Mouse (Mus musculus) R1 (cell line): ENCODE data around the gene Cyfip2.

Experiments
- DNase-seq: peaks from one replicate; pipeline ENCODE4 v3.0.0-alpha.2; 2018; ENCODE audit warnings: low read depth, low spot score

Cyfip2 gene

DNA sequence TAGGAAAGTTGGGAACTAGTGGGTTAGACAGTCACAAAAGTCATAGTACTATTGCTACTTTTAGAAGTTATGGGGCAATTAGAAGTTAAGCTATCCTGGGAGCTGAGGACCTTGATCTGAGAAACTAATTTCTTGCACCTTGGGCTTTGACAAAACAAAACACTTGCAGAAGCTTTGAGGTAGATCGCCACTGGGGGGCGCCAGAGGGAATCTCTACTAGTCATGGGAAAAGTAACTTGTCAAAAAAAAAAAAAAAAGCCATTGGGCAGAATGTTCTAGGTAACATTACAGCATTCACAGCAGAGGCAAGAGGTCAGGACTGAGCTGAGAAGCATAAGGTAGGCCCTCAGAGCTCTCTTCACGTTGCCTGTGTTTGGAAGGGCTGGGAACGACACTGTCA, 75.7 kb downstream of the Cyfip2 start:
- peak; percentile 78 for DNase-seq

DNA sequence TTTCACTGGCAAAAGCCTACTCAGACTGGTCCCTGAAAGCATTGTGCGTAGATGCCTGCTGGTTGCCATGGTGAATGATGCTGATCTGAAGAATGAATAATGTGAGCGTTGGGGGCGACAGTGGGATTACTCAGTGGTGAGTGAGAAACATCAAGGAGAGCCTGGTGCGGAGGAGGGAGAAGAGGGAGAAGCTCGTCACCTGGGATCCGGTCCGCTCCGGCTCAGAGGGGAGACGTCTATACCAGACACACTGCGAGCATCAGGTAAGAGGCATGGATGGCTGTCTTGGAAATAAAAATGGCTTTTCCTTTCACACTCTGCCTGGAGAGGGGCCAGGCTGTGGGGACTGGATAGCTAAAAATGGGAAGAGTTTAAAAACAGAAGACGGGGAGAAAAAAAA, 77.3 kb downstream of the Cyfip2 start, which contains the start of gene Fndc9:
TSS of gene Fndc9 (plus strand) at position 198 of the 400 bp plus-strand sequence.
- no peak for DNase-seq

DNA sequence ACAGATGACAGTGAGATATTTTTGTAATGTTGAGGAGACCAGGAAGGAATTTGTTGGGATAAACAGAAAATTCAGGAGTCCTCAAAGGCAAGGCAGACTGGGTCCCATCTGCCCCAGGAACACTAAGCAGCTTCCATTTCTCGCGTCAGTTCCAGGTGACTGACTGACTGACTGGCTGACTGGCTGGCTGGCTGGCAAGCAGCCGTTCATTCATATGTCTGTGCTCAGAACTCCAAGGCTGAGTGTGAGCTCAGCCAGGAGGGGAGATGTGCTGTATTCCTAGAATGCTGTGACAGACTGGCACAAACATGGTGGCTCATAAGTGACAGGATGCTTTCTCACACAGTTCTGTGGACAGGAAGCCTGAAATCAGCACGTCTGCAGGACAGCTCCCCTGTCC, 78.7 kb downstream of the Cyfip2 start:
- no peak for DNase-seq

DNA sequence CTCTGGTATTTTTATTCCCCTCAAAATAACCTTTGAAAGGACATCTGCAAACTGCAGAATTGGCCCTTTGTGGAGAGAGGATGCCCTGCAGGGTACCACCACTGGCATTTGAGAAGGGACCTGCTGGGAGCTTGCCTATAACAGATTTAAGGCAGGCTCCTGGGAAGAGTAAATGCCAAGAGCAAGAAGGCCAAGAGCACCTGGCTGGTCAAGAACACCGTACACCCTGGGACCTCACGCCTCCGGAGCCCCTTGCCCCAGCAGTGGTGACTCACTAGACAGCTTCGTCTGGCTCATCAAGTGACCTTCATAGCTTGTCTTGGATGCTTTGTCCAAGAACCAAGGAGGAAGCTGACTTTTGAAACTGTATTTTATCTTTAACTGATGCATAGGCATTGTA, 79.9 kb downstream of the Cyfip2 start:
- DNase-seq: no peak

DNA sequence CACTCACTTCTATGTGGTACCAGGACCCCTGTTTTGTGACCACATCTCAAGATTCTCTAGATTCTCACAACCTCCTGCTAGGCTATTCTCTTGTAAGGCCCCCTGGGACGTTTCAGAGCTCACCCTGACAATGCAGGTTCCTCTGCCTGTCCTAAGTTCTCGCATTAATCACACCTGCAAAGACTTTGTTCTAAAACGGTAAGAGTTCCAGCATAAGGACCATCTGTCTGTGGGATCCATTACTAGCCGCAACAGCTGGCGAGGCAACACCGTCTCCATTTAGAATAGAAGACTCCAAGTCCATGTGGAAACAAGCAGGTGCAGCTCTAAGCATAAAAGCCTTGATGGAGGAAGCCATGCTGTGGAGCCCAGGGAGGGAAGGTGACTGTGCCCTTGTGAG, 82.5 kb downstream of the Cyfip2 start:
- peak; percentile 61 for DNase-seq

DNA sequence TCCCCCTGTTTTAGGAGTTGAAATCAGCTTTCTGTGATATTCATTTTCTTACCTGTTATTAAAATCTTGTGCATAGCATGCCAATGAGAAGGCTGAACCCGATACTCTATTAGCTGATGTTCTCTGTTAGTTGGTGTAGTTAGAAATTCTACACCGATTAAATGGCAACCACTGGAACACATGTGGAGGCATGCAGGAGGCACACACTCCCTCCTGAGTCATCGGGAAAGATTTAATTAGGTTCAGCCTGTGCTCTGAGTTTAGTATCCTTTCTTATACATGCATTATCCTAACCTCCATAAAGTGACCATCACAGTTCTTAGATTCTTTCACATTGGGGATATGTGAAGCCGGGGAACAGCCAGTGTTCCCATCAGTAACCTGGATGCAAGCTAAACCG, 87.3 kb downstream of the Cyfip2 start:
- DNase-seq: no peak

DNA sequence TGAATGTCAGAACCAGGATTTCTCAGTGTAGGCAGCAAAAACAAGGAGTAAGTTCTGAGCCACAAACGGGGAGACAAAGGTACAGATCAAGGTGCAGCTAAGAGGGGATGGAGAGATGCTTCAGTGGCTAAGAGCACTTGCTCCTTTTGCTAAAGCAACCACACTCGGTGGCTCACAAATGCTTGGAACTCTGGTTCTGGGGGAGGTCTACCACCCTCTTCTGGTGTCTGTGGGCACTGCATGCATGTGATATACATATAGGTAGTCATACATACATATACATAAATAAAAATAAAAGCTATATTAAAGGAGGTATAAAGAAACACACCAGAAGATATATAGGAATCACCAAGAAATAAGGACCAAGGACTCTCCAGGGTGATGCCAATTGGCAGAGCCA, 89.1 kb downstream of the Cyfip2 start:
- peak; percentile 56 for DNase-seq

DNA sequence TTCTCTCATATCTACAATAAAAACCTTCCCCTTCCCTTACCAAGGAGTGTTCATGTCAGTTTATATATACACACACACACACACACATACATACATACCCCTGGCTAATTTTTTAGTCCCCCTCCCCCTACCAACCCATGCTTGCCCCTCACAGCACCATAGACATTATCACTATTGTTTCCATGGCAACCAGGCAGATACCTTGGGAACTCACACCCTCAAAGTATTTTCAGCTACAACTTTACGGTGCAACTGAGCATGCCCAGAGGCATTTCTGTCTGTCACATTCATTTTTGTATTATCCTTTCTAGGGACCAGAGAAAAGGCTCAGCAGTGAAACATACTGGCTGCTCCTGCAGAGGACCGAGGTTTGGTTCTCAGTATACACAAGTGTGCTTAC, 92.4 kb downstream of the Cyfip2 start:
- DNase-seq: no peak

DNA sequence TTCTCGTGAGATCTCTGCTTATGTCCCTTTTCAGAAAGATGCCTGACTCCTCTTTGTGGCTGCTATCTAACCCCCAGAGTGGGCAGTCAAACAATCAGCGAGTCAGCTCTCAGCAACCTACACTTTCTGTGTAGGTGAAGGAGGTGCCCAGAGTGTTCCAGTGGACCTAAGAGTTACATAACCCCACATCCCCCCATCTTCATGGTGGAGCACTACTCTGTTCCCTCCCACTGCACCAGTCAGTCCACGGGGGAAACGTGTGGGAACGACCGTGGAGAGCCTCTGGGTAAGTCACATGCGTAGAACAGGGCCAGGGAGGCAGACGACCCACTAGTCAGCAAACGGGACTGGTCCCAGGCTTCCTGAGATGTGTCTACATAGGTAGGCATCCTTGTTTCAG, 93.3 kb downstream of the Cyfip2 start:
- DNase-seq: no peak

DNA sequence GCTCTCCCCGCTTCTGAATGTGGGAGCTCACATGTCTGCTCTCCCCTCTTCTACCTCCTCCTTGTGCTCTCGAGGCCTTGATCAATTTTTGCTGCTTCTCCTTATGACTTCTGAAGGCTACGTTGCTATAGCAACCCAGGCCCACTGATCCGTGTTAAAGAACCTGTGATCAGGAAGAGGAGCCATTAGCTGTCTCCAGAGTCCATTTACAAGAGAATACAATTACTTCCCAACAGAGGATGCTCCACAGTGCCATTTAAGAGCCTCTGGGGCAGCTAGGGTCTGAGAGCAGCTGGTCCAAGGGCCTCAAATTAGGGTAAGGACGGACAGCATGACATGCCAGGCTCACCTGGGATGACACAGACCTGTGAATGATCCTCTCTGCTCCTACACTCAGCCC, 94.1 kb downstream of the Cyfip2 start:
- DNase-seq: peak; percentile 86

DNA sequence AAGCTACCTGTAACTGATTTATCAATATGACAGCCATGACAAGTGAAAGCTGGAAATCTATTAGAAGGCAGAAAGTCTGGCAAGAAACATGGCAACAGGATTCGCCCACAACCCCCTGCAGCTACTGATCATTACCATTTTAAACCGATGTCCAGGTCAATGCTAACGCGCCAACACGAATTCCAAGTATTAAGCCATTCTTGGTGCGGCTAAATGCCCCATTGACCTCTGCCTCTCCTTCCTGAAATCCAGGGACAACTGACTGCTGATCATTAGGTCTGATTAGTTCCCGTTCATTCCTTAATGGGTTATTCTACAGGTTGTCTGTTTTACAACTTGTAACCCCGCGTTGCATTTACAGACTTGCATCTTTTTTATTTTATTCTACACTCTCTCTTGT, 95.0 kb downstream of the Cyfip2 start:
- peak; percentile 54 for DNase-seq

DNA sequence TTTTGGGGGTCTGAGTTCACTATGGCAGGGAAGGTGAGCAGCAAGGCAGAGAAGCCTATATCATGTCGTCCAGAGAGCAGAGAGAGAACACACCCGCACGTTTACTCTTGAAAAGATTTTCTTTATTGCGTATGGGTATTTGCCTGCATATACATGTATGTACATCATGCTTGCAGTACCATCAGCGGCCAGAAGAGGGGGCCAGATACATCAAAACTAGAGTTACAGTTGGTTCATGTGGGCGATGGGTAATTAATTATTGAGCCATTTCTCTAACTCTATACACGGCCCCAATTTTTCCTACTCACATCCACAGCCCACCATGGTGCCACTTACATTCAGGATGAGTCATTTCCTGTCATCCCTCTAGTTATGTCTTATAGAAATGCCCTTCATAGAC, 96.0 kb downstream of the Cyfip2 start:
- DNase-seq: peak; percentile 82

DNA sequence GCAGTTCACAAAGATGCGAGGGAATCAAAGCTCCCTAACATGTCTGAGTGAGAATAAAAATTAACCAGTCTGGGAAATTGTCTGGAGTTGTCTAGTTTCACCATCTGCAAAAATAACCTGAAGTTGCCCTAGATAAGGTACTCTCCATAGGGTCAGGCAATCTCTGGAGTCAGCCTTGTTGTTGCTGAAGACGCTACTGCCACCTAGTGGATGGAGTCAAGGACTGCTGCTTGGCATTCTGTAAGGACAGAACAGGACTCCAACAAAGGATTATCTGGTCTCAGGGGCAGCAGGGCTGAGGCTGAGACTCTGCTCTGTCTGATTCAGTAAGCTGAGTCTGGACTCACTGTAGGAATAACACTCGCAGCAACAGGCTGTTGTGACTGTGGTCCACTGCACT, 97.3 kb downstream of the Cyfip2 start:
- DNase-seq: peak; percentile 91

DNA sequence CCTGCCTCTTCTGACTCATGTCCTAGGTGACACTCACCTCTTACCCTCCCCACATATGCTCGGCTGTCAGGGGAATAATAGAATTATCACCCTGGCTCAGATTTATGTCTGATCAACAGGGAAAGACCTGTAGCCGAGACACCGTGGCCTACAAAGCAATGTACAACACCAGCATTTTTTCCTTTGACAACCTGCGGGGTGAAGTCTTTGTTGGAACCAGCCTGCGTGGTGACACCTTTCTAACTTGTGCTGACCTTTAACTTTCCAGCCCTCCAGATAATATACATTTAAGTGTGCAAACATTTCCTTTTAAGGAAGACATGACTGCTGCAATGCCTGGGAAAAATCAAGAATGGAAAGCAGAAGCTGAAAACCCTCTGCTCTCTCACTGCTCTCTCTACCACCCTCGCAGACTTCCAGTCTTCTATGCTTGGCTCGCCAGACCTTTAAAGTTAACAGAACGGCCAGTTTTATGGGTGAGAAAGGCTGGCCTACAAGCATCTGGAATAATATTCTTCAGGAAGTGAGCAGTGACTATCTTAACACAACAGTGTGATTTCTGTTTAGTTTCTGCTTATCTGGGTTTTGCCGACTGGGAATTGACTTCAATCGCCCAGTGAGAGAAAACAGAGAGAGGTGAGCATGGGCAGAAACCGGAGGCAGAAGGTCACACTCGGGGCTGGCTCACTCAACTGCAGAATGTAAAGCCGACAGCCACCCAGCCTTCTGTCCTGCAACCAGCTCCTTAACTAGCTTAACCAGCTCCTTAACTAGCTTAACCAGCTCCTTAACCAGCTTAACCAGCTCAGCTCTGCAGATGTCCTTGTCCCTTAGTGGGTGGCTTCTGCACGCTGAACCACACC, 98.1 kb downstream of the Cyfip2 start:
- no peak for DNase-seq

DNA sequence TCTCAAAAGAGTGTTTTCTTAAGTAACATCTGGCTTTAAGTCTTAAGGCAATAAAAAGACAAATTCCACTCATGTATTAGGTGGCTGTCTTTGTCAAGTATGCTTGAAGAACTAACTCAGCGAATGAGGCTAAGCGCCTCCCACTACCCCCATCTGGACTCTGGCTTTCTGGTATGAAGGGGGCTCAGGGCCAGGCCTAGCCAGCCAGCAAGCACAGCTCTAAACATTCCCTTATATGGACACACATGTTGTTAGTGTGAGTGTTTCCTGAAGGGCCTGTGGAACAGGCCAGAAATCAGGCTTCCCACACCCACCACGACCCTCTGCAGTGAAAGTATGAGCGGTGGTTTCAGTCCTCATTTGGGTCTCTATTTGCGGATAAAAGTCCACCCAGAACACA, 98.8 kb downstream of the Cyfip2 start:
- DNase-seq: no peak

DNA sequence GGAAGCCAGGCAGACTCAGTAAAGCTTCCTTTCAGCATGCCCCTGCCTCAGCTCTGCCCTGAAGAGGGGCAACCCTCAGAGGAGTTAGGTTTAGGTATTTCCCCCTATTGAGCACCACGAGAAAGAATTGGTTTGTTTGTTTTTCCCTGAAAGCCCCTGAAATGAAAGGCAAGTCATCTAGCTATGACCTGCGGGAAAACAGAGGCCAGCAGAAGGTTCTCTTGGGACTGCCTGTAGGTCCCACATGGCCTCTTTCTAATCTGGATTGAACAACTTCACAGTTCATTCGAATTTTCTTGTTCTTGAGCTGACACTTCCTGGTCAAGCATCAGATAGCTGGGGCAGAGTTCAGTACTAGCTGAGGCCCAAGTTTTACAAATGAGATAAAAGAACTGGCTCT, 100.8 kb downstream of the Cyfip2 start:
- DNase-seq: no peak

DNA sequence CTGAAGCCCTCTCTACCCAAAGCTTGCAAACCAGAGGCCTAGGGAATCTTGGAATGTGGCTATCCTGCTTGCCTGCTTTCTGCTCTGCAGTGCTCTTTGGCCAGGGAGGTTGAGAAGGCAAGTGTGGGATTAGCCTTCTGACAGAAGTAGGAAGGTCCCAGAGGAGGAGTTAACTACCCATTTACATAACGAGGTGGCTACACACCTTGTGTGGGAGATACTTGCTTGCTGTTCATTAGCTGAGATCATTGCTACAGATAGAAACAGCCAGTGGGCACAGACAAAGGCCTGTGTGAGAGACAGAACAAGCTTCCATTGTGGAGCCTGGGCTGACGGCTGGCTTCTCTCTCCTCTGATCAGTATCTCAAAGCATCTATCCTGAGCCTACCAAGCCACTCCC, 102.8 kb downstream of the Cyfip2 start:
- DNase-seq: no peak

DNA sequence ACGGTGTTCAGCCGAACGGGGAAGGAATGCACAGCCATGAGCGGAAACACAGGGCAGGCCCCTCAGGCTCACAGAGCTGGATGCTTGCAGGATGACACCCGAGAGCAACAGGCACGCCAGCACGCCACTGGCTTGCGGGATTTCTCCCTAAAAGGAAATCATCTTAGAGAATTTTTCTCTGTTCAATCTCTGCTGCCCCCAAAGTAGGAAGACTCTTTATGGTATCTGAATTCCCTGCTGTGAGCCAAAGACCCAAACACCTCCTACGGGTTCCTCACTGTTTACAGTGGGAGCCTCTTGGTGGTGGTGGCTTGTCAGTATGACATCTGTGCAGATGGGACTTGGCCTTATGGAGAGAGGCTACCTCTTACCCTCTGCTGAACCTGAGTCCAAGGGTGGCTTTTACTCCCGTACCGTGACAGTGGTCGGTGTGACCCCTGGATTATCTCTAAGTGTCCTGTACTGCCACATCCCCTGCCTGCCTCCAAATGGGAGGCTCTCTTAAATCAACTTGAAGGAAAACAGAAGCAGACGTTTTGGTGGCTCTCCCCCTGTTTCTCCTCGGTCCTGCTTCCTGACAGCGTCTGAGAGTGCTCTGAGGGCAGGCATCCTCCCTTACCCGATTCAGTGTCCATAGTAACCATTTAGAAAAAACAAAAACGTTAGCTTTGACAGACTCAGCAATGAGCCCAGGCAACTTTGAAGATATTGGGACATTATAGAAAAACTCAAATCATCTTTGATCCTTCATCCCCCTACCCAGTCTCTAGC, 106.8 kb downstream of the Cyfip2 start:
- DNase-seq: peak; percentile 11

DNA sequence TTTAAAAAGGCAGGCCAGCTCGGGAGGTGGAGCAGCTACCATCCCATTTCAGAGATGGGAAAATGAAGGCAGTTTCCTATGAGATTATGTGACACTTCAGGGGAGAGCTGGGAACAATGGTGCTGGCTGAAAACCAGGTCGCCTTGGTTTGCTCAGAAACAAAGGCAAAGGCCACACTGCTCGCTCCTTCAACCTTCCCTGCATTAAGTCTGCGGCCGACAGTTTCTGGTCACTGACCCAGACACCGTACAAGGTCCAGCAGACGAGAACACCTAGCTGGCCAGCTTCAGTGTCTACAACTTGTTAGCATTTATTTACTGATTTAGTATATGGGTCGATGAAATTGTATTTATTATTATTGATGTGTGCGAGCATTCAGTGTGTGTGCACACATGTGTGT, 107.8 kb downstream of the Cyfip2 start:
- DNase-seq: no peak

DNA sequence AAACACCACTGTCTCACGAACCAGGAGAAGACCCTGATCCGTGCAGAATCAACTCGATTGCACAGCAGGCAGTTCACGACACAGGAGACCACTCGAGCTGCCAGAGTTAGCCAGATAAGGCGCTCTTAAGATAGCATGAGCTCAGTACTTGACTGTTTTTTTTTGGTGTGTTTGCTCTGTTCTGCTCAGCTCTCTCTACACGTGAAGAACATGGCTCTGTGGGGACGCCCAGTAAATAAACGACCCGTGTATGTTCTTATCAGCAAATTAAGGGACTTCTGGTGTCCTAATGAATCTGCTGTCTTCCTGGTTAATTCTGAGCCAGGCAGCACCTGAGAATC, 110.1 kb downstream of the Cyfip2 start:
- DNase-seq: no peak

DNA sequence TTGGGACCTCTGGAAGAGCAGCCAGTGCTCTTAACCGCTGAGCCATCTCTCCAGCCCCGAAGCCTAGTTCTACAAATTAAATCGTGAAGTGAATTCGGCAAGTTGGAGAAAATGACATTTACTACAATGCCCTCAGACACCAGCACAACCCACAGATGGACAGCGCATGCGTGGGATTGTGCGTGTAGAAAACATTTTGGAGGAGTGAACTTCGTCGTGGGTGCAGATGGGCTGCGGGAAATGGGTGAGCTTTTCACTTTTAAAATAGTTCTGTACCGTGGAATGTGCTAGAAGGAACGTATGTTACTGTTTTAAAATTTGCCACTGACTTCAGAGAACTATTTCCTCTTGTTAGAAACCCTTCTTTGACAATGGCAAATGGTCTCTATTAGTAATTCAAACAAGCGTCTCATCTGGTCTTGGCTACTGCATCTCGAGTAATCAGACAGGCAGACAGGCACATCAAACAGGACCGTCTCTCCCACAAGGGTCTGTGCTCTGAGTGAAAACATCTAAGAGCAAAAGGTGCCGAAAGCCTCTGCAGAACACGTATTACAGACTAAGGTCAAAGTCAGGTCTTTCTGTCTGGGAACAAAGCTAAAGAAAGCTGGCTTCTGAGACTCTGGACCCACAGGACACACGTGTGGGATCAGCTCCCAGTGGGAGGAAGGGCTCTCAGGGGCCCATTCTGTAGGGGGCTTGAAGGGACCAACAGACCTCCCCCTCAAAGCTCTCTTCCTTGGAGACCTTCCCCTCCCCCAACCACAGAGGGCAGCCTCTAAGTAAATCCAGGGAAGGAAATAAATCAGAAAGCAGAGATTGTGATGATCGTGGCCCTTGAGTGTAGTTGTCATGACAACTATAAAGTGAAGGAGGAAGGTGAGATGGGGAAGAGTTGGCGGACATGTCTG, 110.8 kb downstream of the Cyfip2 start:
- DNase-seq: no peak

DNA sequence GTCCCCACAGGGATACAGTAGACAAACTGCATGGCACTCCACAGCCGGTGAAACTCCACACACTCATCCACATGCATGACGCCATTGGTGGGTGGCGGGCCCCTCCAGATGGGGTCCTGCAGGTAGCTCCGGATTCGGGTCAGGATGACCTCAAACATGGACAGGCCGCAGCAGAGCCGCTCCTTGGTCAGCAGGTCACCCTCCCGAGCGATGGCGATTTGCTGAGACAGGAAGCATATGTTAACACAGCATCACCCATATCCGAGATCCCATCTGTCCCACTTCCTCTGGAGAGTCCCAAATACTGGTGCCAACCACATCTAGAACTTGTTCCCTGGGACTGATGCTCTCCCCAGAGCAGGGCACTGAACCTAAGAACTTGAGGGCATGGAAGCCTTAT, 112.0 kb downstream of the Cyfip2 start:
- DNase-seq: no peak
